In genomic region chr6:99322132-99322904, GRCm38 (mm10) we compare ENCODE assay signal across 18 mouse cellular contexts.
DNase-seq lines count a peak whose midpoint lies in the region; ATAC-seq and TF ChIP-seq lines count a peak whose summit lies in the region.
"Had no signal": no experiment of that assay in that cellular context is flagged by ENCODE, and none has a peak within 500 bp of the region (broad histone marks: within the 10 kb centered on the region; RNA-seq: fewer than 3 reads in every experiment).

No protein-coding gene starts in this region.

- no peak for TF ChIP-seq CTCF in lung, postnatal 0 days (IDR thresholded peaks at IDR 0.05)

- H3K4me3 ChIP-seq in forebrain, embryonic 10.5 days = no peak overlapping the region
- no peak overlapping the region for H3K4me3 ChIP-seq in forebrain, embryonic 12.5 days (replicated peaks)
- no peak overlapping the region for H3K4me3 ChIP-seq in lung, postnatal 0 days (ENCODE audit: low read depth, low read length)
- H3K4me3 ChIP-seq: embryonic facial prominence, embryonic 13.5 days; heart, embryonic 13.5 days; hindbrain, embryonic 15.5 days had no signal

- ATAC-seq in neutrophil, adult 5-6 weeks (ENCODE audit: extremely low read depth, insufficient number of reproducible peaks, low FRiP score, poor library complexity, severe bottlenecking) = peak; percentile 55; the same call in 1 of the 2 replicates
- no peak for ATAC-seq in forebrain, embryonic 12.5 days (ENCODE audit: low FRiP score)
- ATAC-seq in lung, postnatal 0 days = no peak
- ATAC-seq: forebrain, embryonic 14.5 days had no signal

- H3K27ac ChIP-seq in forebrain, embryonic 10.5 days = no peak overlapping the region
- H3K27ac ChIP-seq in forebrain, embryonic 12.5 days = no peak overlapping the region
- H3K27ac ChIP-seq in lung, postnatal 0 days (ENCODE audit: low read length) = no peak overlapping the region
- H3K27ac ChIP-seq: embryonic facial prominence, embryonic 13.5 days; heart, embryonic 13.5 days; hindbrain, embryonic 15.5 days had no signal

- H3K4me1 ChIP-seq in forebrain, embryonic 10.5 days = peaks cover 26% of the 10 kb centered on the region
- H3K4me1 ChIP-seq in forebrain, embryonic 12.5 days = peaks cover 22% of the 10 kb centered on the region
- no peaks in the 10 kb centered on the region for H3K4me1 ChIP-seq in lung, postnatal 0 days (ENCODE audit: insufficient read depth, low read depth, low read length)
- H3K4me1 ChIP-seq: embryonic facial prominence, embryonic 13.5 days had no signal

- no peak overlapping the region for H3K4me2 ChIP-seq in forebrain, embryonic 12.5 days
- no peak overlapping the region for H3K4me2 ChIP-seq in lung, postnatal 0 days (replicated peaks; ENCODE audit: low read depth, low read length)
- H3K4me2 ChIP-seq: embryonic facial prominence, embryonic 13.5 days; heart, embryonic 13.5 days; hindbrain, embryonic 15.5 days had no signal

- H3K9me3 ChIP-seq in forebrain, embryonic 10.5 days = no peaks in the 10 kb centered on the region
- H3K9me3 ChIP-seq in forebrain, embryonic 12.5 days = no peaks in the 10 kb centered on the region
- no peaks in the 10 kb centered on the region for H3K9me3 ChIP-seq in lung, postnatal 0 days (ENCODE audit: low read length)
- H3K9me3 ChIP-seq: embryonic facial prominence, embryonic 13.5 days; heart, embryonic 13.5 days; hindbrain, embryonic 15.5 days had no signal

- peak; percentile 57 to 61 for DNase-seq in B cell, adult 2 months
- peak; percentile 41 for DNase-seq in CD4-positive, CD25-positive, alpha-beta regulatory T cell, adult 2 months (ENCODE audit: low read depth, low spot score)
- peak; percentile 43 for DNase-seq in T-cell, adult 2 months (ENCODE audit: low spot score)
- no peak for DNase-seq in forebrain, embryonic 10.5 days (ENCODE audit: extremely low spot score, low spot score)
- no peak for DNase-seq in lung, postnatal 0 days (ENCODE audit: low spot score)
- DNase-seq: adrenal gland, postnatal 14 days; cerebellum, adult 11-12 months; cerebellum, adult 9-11 months; cerebellum, postnatal 36 days; gastrocnemius, postnatal 36 days; heart, adult 11 months; heart, postnatal 36 days had no signal

- H3K27me3 ChIP-seq in forebrain, embryonic 10.5 days (ENCODE audit: poor library complexity, severe bottlenecking) = no peaks in the 10 kb centered on the region
- no peaks in the 10 kb centered on the region for H3K27me3 ChIP-seq in forebrain, embryonic 12.5 days
- no peaks in the 10 kb centered on the region for H3K27me3 ChIP-seq in lung, postnatal 0 days (replicated peaks; ENCODE audit: insufficient read depth, low read length)
- H3K27me3 ChIP-seq: heart, embryonic 13.5 days; hindbrain, embryonic 15.5 days had no signal

- TF ChIP-seq EP300 in lung, postnatal 0 days (IDR thresholded peaks at IDR 0.05) = no peak

- H3K9ac ChIP-seq in forebrain, embryonic 12.5 days = no peak overlapping the region
- H3K9ac ChIP-seq in lung, postnatal 0 days (replicated peaks; ENCODE audit: low read depth) = no peak overlapping the region
- H3K9ac ChIP-seq: embryonic facial prominence, embryonic 13.5 days; heart, embryonic 13.5 days; hindbrain, embryonic 15.5 days had no signal

- WGBS in forebrain, embryonic 10.5 days = 80% methylated on average over 8 of the region's 8 CpGs
- WGBS in forebrain, embryonic 12.5 days = 82% methylated on average over 8 of the region's 8 CpGs
- 79% methylated on average over 8 of the region's 8 CpGs for WGBS in lung, postnatal 0 days

- H3K36me3 ChIP-seq in forebrain, embryonic 10.5 days (replicated peaks) = no peaks in the 10 kb centered on the region
- no peaks in the 10 kb centered on the region for H3K36me3 ChIP-seq in forebrain, embryonic 12.5 days (replicated peaks)
- H3K36me3 ChIP-seq in lung, postnatal 0 days (ENCODE audit: insufficient read depth, low read length) = no peaks in the 10 kb centered on the region
- H3K36me3 ChIP-seq: embryonic facial prominence, embryonic 13.5 days; heart, embryonic 13.5 days; hindbrain, embryonic 15.5 days had no signal

Comparison
In these comparisons a context has a peak if more than half of its experiments do, and no peak if none do; other contexts are left out.
1. DNase-seq: peak in B cell, adult 2 months (2 of 2), CD4-positive, CD25-positive, alpha-beta regulatory T cell, adult 2 months (single experiment) and T-cell, adult 2 months (single experiment); none in forebrain, embryonic 10.5 days (single experiment) and lung, postnatal 0 days (single experiment).